Mouse (Mus musculus) stomach, embryonic 14.5 days (tissue): ENCODE measurements around the gene Atcay. TPM values are rescaled to one million over a fixed set of nuclear protein-coding genes. Genes with fewer than 3 reads are reported as not detected.

Experiments used
- ATAC-seq: fragments of 200-750 bp; cut with Nextera tagmentation; 2 replicates; pipeline ENCODE4 v1.8.0; 2017; ENCODE audit warnings: low read depth, moderate TSS enrichment; ENCODE audit not compliant: insufficient number of reproducible peaks, insufficient read depth, low FRiP score
- H3K27ac ChIP-seq: fragments of 300-500 bp; sonication (generic); 2 replicates; pipeline ENCODE4 v1.5.1; 2014; ENCODE audit warnings: mild to moderate bottlenecking, low read length, moderate library complexity, mixed read lengths
- H3K27me3 ChIP-seq: fragments of 300-500 bp; sonication (generic); 2 replicates; pipeline ENCODE4 v1.6.1; 2014; ENCODE audit warnings: low read length, control low read depth, mixed read lengths; ENCODE audit not compliant: control insufficient read depth, insufficient read depth
- H3K36me3 ChIP-seq: fragments of 300-500 bp; sonication (generic); 2 replicates; pipeline ENCODE4 v1.6.1; 2014; ENCODE audit warnings: mild to moderate bottlenecking, control low read depth, low read length, moderate library complexity, mixed read lengths; ENCODE audit not compliant: control insufficient read depth, insufficient read depth
- H3K4me1 ChIP-seq: fragments of 300-500 bp; sonication (generic); 2 replicates; pipeline ENCODE4 v1.6.1; 2014; ENCODE audit warnings: low read length, control low read depth, mixed read lengths; ENCODE audit not compliant: control insufficient read depth, insufficient read depth
- H3K4me2 ChIP-seq: fragments of 300-500 bp; sonication (generic); replicated peaks from 2 replicates; pipeline ENCODE4 v1.6.1; 2014; ENCODE audit warnings: low read depth, low read length, control low read depth
- H3K4me3 ChIP-seq: fragments of 300-500 bp; sonication (generic); 2 replicates; pipeline ENCODE4 v1.5.1; 2014; ENCODE audit warnings: low read depth, low read length, control low read depth
- H3K9ac ChIP-seq: fragments of 300-500 bp; sonication (generic); replicated peaks from 2 replicates; pipeline ENCODE4 v1.6.1; 2014; ENCODE audit warnings: low read depth, mild to moderate bottlenecking, control low read depth, low read length, moderate library complexity, mixed read lengths
- H3K9me3 ChIP-seq: fragments of 300-500 bp; sonication (generic); 2 replicates; pipeline ENCODE4 v1.6.1; 2016; ENCODE audit warnings: low read depth, low read length, control low read depth; ENCODE audit not compliant: control insufficient read depth
- WGBS: fragments of 180-500 bp; shearing (Covaris S2); extraction: QIAGEN DNeasy Blood & Tissue Kit; methylation state at CpG from one replicate; pipeline ENCODE4 v1.1.7; 2014; 5-methylcytosine and 5-hydroxymethylcytosine counted together
- polyA plus RNA-seq: library from polyadenylated mRNA; unstranded; fragments of >200 nt; fragmentation: Nextera tagmentation; extraction: Ambion mirVana; gene quantifications from 2 replicates; pipeline ENCODE4 v1.2.1, GENCODE M21; 2014

Gene Atcay
- polyA plus RNA-seq, 1 experiment from 2014 or later, result 1.9 TPM

GRCm38 (mm10) chr10:81168521-81169244, 62.0 kb downstream of the Atcay start:
- peaks cover 15% of the 10 kb centered on the region for H3K4me1 ChIP-seq
- H3K4me2 ChIP-seq, result peak overlapping the region; percentile 48
- 0 out of 2 replicates have a peak overlapping the region, but pooled peaks have one; percentile 15 for H3K9ac ChIP-seq
- ATAC-seq, result peak; percentile 57; the same call in 1 of the 2 replicates
- H3K9me3 ChIP-seq, result no peaks in the 10 kb centered on the region
- H3K27me3 ChIP-seq, result no peaks in the 10 kb centered on the region
- H3K4me3 ChIP-seq, result peak overlapping the region; percentile 80
- peak overlapping the region; percentile 66 for H3K27ac ChIP-seq
- peaks cover 1% of the 10 kb centered on the region; the same call in 1 of the 2 replicates for H3K36me3 ChIP-seq
- WGBS, result 1% methylated on average over 29 of the region's 29 CpGs

- Histone ChIP-seq H3K4me3 (peak overlapping the region; percentile 80), H3K36me3 (peaks cover 5% of the 10 kb centered on the region; the same call in 1 of the 2 replicates), H3K9me3 (no peaks in the 10 kb centered on the region), H3K4me2 (peak overlapping the region; percentile 48), H3K27me3 (no peaks in the 10 kb centered on the region), H3K27ac (peak overlapping the region; percentile 66), H3K9ac (no peak overlapping the region), H3K4me1 (peaks cover 10% of the 10 kb centered on the region; the same call in 1 of the 2 replicates)
- ATAC-seq, result peak; percentile 56
- 8% methylated on average over 5 of the region's 5 CpGs for WGBS
Observed at GRCm38 (mm10) chr10:81168087-81168431, 62.6 kb downstream of the Atcay start.

- Histone ChIP-seq H3K27ac (peak within 1 kb of the TSS; percentile 66), H3K36me3 (peaks cover 10% of the 10 kb centered on the region; the same call in 1 of the 2 replicates), H3K4me1 (peaks cover 7% of the 10 kb centered on the region; the same call in 1 of the 2 replicates), H3K27me3 (no peaks in the 10 kb centered on the region), H3K4me3 (peak within 1 kb of the TSS; percentile 80), H3K9ac (peak within 1 kb of the TSS; percentile 66), H3K9me3 (no peaks in the 10 kb centered on the region), H3K4me2 (peak within 1 kb of the TSS; percentile 92)
- WGBS, result under 1% methylated on average over 45 of the region's 64 CpGs
- peak; percentile 91 for ATAC-seq
Observed at GRCm38 (mm10) chr10:81167200-81168086, 63.2 kb downstream of the Atcay start, which contains the start of gene Pias4. Gene Pias4 (minus strand): TSS chr10:81167923.

GRCm38 (mm10) chr10:81165118-81165517, 65.5 kb downstream of the Atcay start:
- no peaks in the 10 kb centered on the region for H3K9me3 ChIP-seq
- H3K9ac ChIP-seq, result no peak overlapping the region
- H3K27ac ChIP-seq, result no peak overlapping the region
- H3K36me3 ChIP-seq, result peaks cover 33% of the 10 kb centered on the region
- H3K27me3 ChIP-seq, result no peaks in the 10 kb centered on the region
- H3K4me1 ChIP-seq, result peaks cover 7% of the 10 kb centered on the region; the same call in 1 of the 2 replicates
- H3K4me2 ChIP-seq, result no peak overlapping the region
- no peak overlapping the region for H3K4me3 ChIP-seq
- 67% methylated on average over 8 of the region's 8 CpGs for WGBS
- no peak for ATAC-seq

GRCm38 (mm10) chr10:81162318-81162652, 68.3 kb downstream of the Atcay start:
- peaks cover 7% of the 10 kb centered on the region; the same call in 1 of the 2 replicates for H3K4me1 ChIP-seq
- ATAC-seq, result no peak
- H3K36me3 ChIP-seq, result peaks cover 50% of the 10 kb centered on the region

GRCm38 (mm10) chr10:81161602-81162317, 68.9 kb downstream of the Atcay start:
- ATAC-seq, result no peak

More at GRCm38 (mm10) chr10:81162318-81162652, 68.3 kb downstream of the Atcay start:
- H3K9me3 ChIP-seq, result no peaks in the 10 kb centered on the region
- H3K4me2 ChIP-seq, result no peak overlapping the region
- H3K27me3 ChIP-seq, result no peaks in the 10 kb centered on the region
- no peak overlapping the region for H3K4me3 ChIP-seq
- H3K27ac ChIP-seq, result no peak overlapping the region
- WGBS, result 65% methylated on average over 2 of the region's 2 CpGs
- no peak overlapping the region; the same call in 1 of the 2 replicates for H3K9ac ChIP-seq

GRCm38 (mm10) chr10:81154736-81155135, 75.9 kb downstream of the Atcay start:
- no peak overlapping the region for H3K9ac ChIP-seq
- WGBS, result 79% methylated on average over 6 of the region's 6 CpGs
- H3K4me3 ChIP-seq, result no peak overlapping the region
- no peaks in the 10 kb centered on the region for H3K4me1 ChIP-seq
- H3K4me2 ChIP-seq, result no peak overlapping the region
- ATAC-seq, result no peak
- H3K36me3 ChIP-seq, result peaks cover 74% of the 10 kb centered on the region
- H3K27ac ChIP-seq, result peak overlapping the region; percentile 27; the same call in 1 of the 2 replicates
- no peaks in the 10 kb centered on the region for H3K27me3 ChIP-seq
- H3K9me3 ChIP-seq, result no peaks in the 10 kb centered on the region

More at GRCm38 (mm10) chr10:81161602-81162317, 68.9 kb downstream of the Atcay start:
- Histone ChIP-seq H3K9me3 (no peaks in the 10 kb centered on the region), H3K27me3 (no peaks in the 10 kb centered on the region), H3K36me3 (peaks cover 55% of the 10 kb centered on the region), H3K9ac (no peak overlapping the region; the same call in 1 of the 2 replicates), H3K27ac (no peak overlapping the region), H3K4me1 (peaks cover 6% of the 10 kb centered on the region; the same call in 1 of the 2 replicates), H3K4me3 (no peak overlapping the region), H3K4me2 (no peak overlapping the region)
- 72% methylated on average over 8 of the region's 8 CpGs for WGBS
